In genomic region chr16:29456851-29457250, GRCm38 (mm10) we compare ENCODE assay signal across 29 mouse cellular contexts.
DNase-seq lines count a peak whose midpoint lies in the region; ATAC-seq lines count a peak whose summit lies in the region.
"Had no signal": no experiment of that assay in that cellular context is flagged by ENCODE, and none has a peak within 500 bp of the region (broad histone marks: within the 10 kb centered on the region; RNA-seq: fewer than 3 reads in every experiment).

No protein-coding gene starts in this region.

- H3K4me2 ChIP-seq in heart, embryonic 11.5 days, result no peak overlapping the region
- H3K4me2 ChIP-seq: embryonic facial prominence, embryonic 13.5 days; embryonic facial prominence, embryonic 15.5 days; forebrain, embryonic 12.5 days had no signal

- H3K36me3 ChIP-seq in heart, embryonic 11.5 days (ENCODE audit: control insufficient read depth, insufficient read depth, low read length), result no peaks in the 10 kb centered on the region
- H3K36me3 ChIP-seq: embryonic facial prominence, embryonic 13.5 days; embryonic facial prominence, embryonic 15.5 days; forebrain, embryonic 10.5 days; forebrain, embryonic 12.5 days; G1E had no signal

- H3K9ac ChIP-seq in heart, embryonic 11.5 days (ENCODE audit: low read depth, low read length), result no peak overlapping the region
- H3K9ac ChIP-seq: embryonic facial prominence, embryonic 13.5 days; embryonic facial prominence, embryonic 15.5 days; forebrain, embryonic 12.5 days had no signal

- peak; percentile 82 for ATAC-seq in frontal cortex, adult (ENCODE audit: low TSS enrichment)
- ATAC-seq in heart, embryonic 11.5 days (replicated peaks; ENCODE audit: insufficient number of reproducible peaks, low FRiP score, low TSS enrichment), result no peak
- ATAC-seq: activated CD4-positive, CD25-positive, alpha-beta regulatory T cell, adult 4 months; CD4-positive, CD25-positive, alpha-beta regulatory T cell, adult 4 months; forebrain, embryonic 14.5 days; forebrain, embryonic 16.5 days; Patski had no signal

- no peaks in the 10 kb centered on the region for H3K4me1 ChIP-seq in heart, embryonic 11.5 days (ENCODE audit: control insufficient read depth, insufficient read depth, low read length)
- H3K4me1 ChIP-seq: embryonic facial prominence, embryonic 13.5 days; embryonic facial prominence, embryonic 15.5 days; forebrain, embryonic 10.5 days; forebrain, embryonic 12.5 days had no signal

- H3K4me3 ChIP-seq in heart, embryonic 11.5 days (ENCODE audit: low read depth, low read length), result no peak overlapping the region
- H3K4me3 ChIP-seq: embryonic facial prominence, embryonic 13.5 days; embryonic facial prominence, embryonic 15.5 days; erythroblast, embryonic 14.5 days; forebrain, embryonic 10.5 days; forebrain, embryonic 12.5 days had no signal

- H3K9me3 ChIP-seq in heart, embryonic 11.5 days (replicated peaks; ENCODE audit: control insufficient read depth, low read length), result no peaks in the 10 kb centered on the region
- H3K9me3 ChIP-seq: embryonic facial prominence, embryonic 13.5 days; embryonic facial prominence, embryonic 15.5 days; forebrain, embryonic 10.5 days; forebrain, embryonic 12.5 days; G1E had no signal

- H3K27me3 ChIP-seq in heart, embryonic 11.5 days (ENCODE audit: control insufficient read depth, insufficient read depth, low read length), result no peaks in the 10 kb centered on the region
- H3K27me3 ChIP-seq: CH12.LX; embryonic facial prominence, embryonic 13.5 days; embryonic facial prominence, embryonic 15.5 days; forebrain, embryonic 12.5 days had no signal

- H3K27ac ChIP-seq in heart, embryonic 11.5 days (ENCODE audit: low read depth, low read length), result no peak overlapping the region
- H3K27ac ChIP-seq: embryonic facial prominence, embryonic 13.5 days; embryonic facial prominence, embryonic 15.5 days; forebrain, embryonic 10.5 days; forebrain, embryonic 12.5 days had no signal

- WGBS in heart, embryonic 11.5 days (ENCODE audit: insufficient replicate concordance), result 91% methylated on average over 2 of the region's 2 CpGs

- DNase-seq in frontal cortex, postnatal 25 days (ENCODE audit: low spot score in 2 of 2), result no peak
- DNase-seq in heart, adult 11 months, result peak; percentile 50
- DNase-seq in right cerebral cortex, postnatal 25 days, result peak; percentile 11
- DNase-seq in right cerebral cortex, adult 18-20 months, result no peak
- DNase-seq: adrenal gland, adult 8-10 months; adrenal gland, postnatal 14 days; adrenal gland, postnatal 36 days; B cell, adult 2 months; cerebellum, adult 11 months; cerebellum, adult 18-20 months; cerebellum, adult 8-10 months; cerebellum, adult 9-11 months; cerebellum, postnatal 14 days; cerebellum, postnatal 36 days; embryo, embryonic 11 days had no signal

Comparison
In these comparisons a context has a peak if more than half of its experiments do, and no peak if none do; other contexts are left out.
1. DNase-seq: peak in heart, adult 11 months (single experiment) and right cerebral cortex, postnatal 25 days (single experiment); none in frontal cortex, postnatal 25 days (0 of 2) and right cerebral cortex, adult 18-20 months (single experiment).